Mouse (Mus musculus) liver, postnatal 0 days (tissue): Measurements from ENCODE around the gene Gpr39.

Source experiments
- CTCF ChIP-seq: sonication (generic); IDR thresholded peaks from 2 replicates; pipeline ENCODE4 v1.5.1; 2016; ENCODE audit warnings: antibody characterized with exemption, low read depth
- EP300 ChIP-seq: IDR thresholded peaks from 2 replicates; pipeline ENCODE4 v1.6.1; 2016; ENCODE audit warnings: antibody characterized with exemption, low read depth, mild to moderate bottlenecking

GRCm38 (mm10) chr1:125648011-125648410, 28.8 kb upstream of the Gpr39 start:
- TF ChIP-seq EP300 (no peak), CTCF (no peak)
